Mouse (Mus musculus): ENCODE measurements around the gene Ptpn21. TPM values are rescaled to one million over a fixed set of nuclear protein-coding genes. Genes with fewer than 3 reads are reported as not detected.
A peak's percentile ranks its signal among the peaks of the same experiment; 100 is the strongest.

Gene Ptpn21
- total RNA-seq (2012; rRNA removed) (1.2 and 1.7 TPM in 2 replicates), polyA plus RNA-seq (2012; ENCODE audit: insufficient read depth in 1 of 2, insufficient read length in 2 of 2, low read depth in 1 of 2, low replicate concordance in 2 of 2, missing spikeins in 1 of 2) (1 to 10 TPM in 1 of 2 experiments, not detected in 1; 3.8 TPM)

DNA sequence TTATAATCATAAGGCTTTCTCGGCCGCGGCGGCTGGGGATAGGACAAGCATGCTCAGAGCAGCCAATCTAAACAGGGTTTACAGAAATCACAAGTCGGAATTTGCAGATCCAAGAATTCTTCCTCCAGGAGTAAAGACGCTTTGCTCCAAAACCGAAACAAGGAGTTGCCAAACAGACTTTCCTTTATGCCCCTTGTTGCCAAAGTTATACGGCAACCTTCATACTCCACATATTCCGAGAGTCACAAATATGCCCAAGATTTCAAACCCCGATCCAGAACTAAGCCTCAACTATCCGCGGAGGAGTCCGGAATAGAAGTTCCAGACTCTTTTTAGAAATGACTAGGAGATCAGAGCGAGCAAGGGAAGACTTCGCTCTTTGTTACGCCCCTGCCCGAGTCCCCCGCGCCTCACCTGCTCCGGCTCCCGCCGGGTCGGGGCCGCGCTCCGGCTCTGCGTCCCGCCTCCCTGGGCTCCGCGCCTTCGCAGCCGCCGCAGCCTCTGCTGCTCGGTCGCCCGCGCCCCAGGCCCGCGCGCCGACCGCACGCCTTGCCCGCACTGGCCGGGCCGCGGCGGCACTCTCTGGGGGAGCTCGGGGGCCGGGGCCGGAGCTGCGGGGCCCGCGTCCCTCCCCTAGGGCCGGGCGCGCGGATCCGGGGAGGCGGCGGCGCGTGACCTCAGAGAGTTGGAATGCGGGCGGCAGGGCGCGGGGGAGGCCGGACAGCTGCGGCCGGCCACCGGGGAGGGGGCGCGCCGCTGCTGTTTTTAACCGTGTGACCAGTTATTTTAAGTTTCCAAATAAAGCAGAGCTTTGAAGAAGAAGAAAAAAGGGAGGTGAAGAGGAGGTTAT is at the start of gene Ptpn21:
Gene Ptpn21, minus strand, starts transcription at position 455 of the 850 bp plus-strand sequence.
- no peak for DNase-seq (ENCODE audit: low read depth, low spot score)
- Histone ChIP-seq H3K36me3 (ENCODE audit: control insufficient read depth in 1 of 2, insufficient read depth in 2 of 2, low read length in 2 of 2) (peaks cover 0 to 2% of the 10 kb centered on the region in 2 experiments; a peak in 1 of 4 replicates), H3K79me2 (ENCODE audit: control insufficient read depth, insufficient read depth, low read length, poor library complexity) (peaks cover 2% of the 10 kb centered on the region), H3K9me3 (replicated peaks; ENCODE audit: insufficient read depth, low read length) (no peaks in the 10 kb centered on the region), H3K4me1 (ENCODE audit: control insufficient read depth in 1 of 2, insufficient read depth in 2 of 2, low read length in 2 of 2) (no peaks in the 10 kb centered on the region; a peak in 1 of 4 replicates), H3K4me3 (ENCODE audit: control insufficient read depth in 1 of 2, insufficient read depth in 1 of 2, low read depth in 2 of 2, low read length in 2 of 2) (no peak within 1 kb of the TSS), H3K27ac (ENCODE audit: control insufficient read depth, low read depth, low read length) (no peak within 1 kb of the TSS), H3K9ac (ENCODE audit: control insufficient read depth, low read depth, low read length, poor library complexity, severe bottlenecking) (no peak within 1 kb of the TSS), H3K27me3 (ENCODE audit: control insufficient read depth in 1 of 2, insufficient read depth in 2 of 2, low read length in 2 of 2) (peaks cover 0 to 1% of the 10 kb centered on the region in 2 experiments; a peak in 1 of 4 replicates)
- no peak for TF ChIP-seq MAFK (IDR thresholded peaks at IDR 0.05; ENCODE audit: borderline replicate concordance, low read depth, low read length)
- no peak for TF ChIP-seq MAX (IDR thresholded peaks at IDR 0.05; ENCODE audit: low read length)
- no peak for TF ChIP-seq TBP (IDR thresholded peaks at IDR 0.05; ENCODE audit: low read depth, low read length)
- no peak for TF ChIP-seq USF2 (IDR thresholded peaks at IDR 0.05; ENCODE audit: borderline replicate concordance in 1 of 2, insufficient read depth in 1 of 2, low read depth in 1 of 2, low read length in 2 of 2)
- no peak for TF ChIP-seq UBTF (IDR thresholded peaks at IDR 0.05; ENCODE audit: borderline replicate concordance, insufficient read depth, low read depth, low read length)
- TF ChIP-seq EP300 (IDR thresholded peaks at IDR 0.05; ENCODE audit: low read depth in 1 of 2, low read length in 2 of 2) = no peak
- TF ChIP-seq ELF1 (IDR thresholded peaks at IDR 0.05; ENCODE audit: low read depth, low read length) = no peak
- TF ChIP-seq GATA1 (IDR thresholded peaks at IDR 0.05; ENCODE audit: low read depth, low read length) = no peak
- TF ChIP-seq MXI1 (IDR thresholded peaks at IDR 0.05; ENCODE audit: low read depth, low read length) = no peak
- no peak for TF ChIP-seq HCFC1 (IDR thresholded peaks at IDR 0.05; ENCODE audit: low read depth, low read length)
- TF ChIP-seq NELFE (IDR thresholded peaks at IDR 0.05; ENCODE audit: low read depth, low read length) = no peak
- TF ChIP-seq USF1 (IDR thresholded peaks at IDR 0.05; ENCODE audit: low read depth, low read length) = no peak

DNA sequence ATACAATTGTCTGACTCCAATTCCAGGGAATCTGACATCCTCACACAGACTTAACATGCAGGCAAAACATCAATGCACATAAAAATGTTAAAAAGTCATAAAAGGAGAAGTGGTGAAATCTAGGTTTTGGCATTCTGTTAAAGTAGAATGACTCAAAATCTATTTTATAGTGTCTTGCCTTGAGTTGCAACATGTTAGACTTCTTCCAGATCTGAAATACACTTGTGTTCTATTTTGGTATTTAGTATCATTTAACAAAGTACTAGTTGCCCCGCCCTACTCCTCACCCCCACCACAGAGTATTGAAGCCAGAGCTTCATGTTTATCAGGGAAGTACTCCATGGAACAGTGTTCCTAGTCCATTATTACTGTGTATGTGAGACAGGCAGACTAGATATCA is 47.0 kb upstream of the Ptpn21 start:
- Histone ChIP-seq H3K9ac (ENCODE audit: control insufficient read depth, low read depth, low read length, poor library complexity, severe bottlenecking) (no peak overlapping the region), H3K79me2 (ENCODE audit: control insufficient read depth, insufficient read depth, low read length, poor library complexity) (no peaks in the 10 kb centered on the region), H3K4me1 (ENCODE audit: control insufficient read depth in 1 of 2, insufficient read depth in 2 of 2, low read length in 2 of 2) (no peaks in the 10 kb centered on the region), H3K27ac (ENCODE audit: control insufficient read depth, low read depth, low read length) (no peak overlapping the region), H3K36me3 (ENCODE audit: control insufficient read depth in 1 of 2, insufficient read depth in 2 of 2, low read length in 2 of 2) (peaks cover 0 to 41% of the 10 kb centered on the region in 2 experiments; a peak in 2 of 4 replicates), H3K27me3 (ENCODE audit: control insufficient read depth in 1 of 2, insufficient read depth in 2 of 2, low read length in 2 of 2) (no peaks in the 10 kb centered on the region), H3K4me3 (ENCODE audit: control insufficient read depth in 1 of 2, insufficient read depth in 1 of 2, low read depth in 2 of 2, low read length in 2 of 2) (no peak overlapping the region), H3K9me3 (replicated peaks; ENCODE audit: insufficient read depth, low read length) (no peaks in the 10 kb centered on the region)
- peak; percentile 73; the same call in 1 of the 2 replicates for TF ChIP-seq MEF2A (IDR thresholded peaks at IDR 0.05; ENCODE audit: extremely low read depth, insufficient replicate concordance, low read depth, low read length, poor library complexity, severe bottlenecking)
- no peak for TF ChIP-seq RCOR1 (IDR thresholded peaks at IDR 0.05; ENCODE audit: low read depth, low read length)
- peak; percentile 20 for DNase-seq (ENCODE audit: low read depth, low spot score)
